Mouse (Mus musculus): ENCODE measurements around the gene Chn1.

Chn1 gene

GRCm38 (mm10) chr2:73654059-73654891 lies 120.9 kb downstream of the Chn1 start:
- in situ Hi-C loops (cut with MboI; ENCODE audit: low sequenced_read_pairs) = no loop called here

DNA sequence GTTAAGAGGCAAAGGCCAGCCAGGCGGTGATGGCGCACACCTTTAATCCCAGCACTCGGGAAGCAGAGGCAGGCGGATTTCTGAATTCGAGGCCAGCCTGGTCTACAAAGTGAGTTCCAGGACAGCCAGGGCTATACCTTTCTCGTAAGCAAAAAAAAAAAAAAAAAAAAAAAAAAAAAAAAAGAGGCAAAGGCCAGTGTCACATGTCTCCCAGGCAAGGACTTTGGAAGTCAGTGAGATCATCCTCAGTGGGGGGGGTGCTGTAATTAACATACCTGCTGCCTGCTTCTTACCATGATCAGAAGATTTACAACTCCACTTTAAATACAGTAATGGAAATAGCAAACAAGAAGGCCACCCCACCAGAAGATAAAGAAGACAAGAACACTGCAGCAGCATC lies 137.5 kb downstream of the Chn1 start:
- in situ Hi-C loops (cut with MboI; ENCODE audit: low sequenced_read_pairs) = no loop called here

- in situ Hi-C loops (cut with MboI; ENCODE audit: low sequenced_read_pairs) = no loop called here
Measured at GRCm38 (mm10) chr2:73636387-73636786, 138.8 kb downstream of the Chn1 start.

DNA sequence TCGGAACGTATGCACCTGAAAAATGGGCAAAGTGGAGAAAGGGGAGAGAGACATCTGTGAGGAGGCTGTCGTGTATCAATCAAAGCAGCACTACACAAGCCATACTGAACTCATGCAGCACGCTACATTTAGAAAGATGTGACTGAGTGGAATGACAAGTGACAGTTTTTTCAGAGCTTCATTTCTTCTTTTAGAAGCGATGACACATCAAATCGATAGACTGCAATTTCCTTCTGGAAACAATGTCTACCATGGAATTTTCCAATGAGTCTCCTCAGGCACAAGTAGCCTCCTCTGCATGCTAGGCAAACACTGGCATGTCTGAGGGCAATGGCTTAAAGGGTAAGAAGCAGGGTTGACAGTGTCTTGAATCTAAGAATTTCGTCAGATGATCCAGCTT lies 143.3 kb downstream of the Chn1 start:
- in situ Hi-C loops (cut with MboI; ENCODE audit: low sequenced_read_pairs) = no loop called here

GRCm38 (mm10) chr2:73618486-73619052 lies 156.6 kb downstream of the Chn1 start:
- in situ Hi-C loops (cut with MboI; ENCODE audit: low sequenced_read_pairs) = no loop called here

- in situ Hi-C loops (cut with MboI; ENCODE audit: low sequenced_read_pairs) = no loop called here
Measured at GRCm38 (mm10) chr2:73616434-73617057, 158.6 kb downstream of the Chn1 start.

- in situ Hi-C loops (cut with MboI; ENCODE audit: low sequenced_read_pairs) = no loop called here
Measured at GRCm38 (mm10) chr2:73615456-73615855, 159.7 kb downstream of the Chn1 start.

GRCm38 (mm10) chr2:73614303-73614702 lies 160.8 kb downstream of the Chn1 start:
- in situ Hi-C loops (cut with MboI; ENCODE audit: low sequenced_read_pairs) = no loop called here

- in situ Hi-C loops (cut with MboI; ENCODE audit: low sequenced_read_pairs) = no loop called here
Measured at GRCm38 (mm10) chr2:73612941-73613340, 162.2 kb downstream of the Chn1 start.

DNA sequence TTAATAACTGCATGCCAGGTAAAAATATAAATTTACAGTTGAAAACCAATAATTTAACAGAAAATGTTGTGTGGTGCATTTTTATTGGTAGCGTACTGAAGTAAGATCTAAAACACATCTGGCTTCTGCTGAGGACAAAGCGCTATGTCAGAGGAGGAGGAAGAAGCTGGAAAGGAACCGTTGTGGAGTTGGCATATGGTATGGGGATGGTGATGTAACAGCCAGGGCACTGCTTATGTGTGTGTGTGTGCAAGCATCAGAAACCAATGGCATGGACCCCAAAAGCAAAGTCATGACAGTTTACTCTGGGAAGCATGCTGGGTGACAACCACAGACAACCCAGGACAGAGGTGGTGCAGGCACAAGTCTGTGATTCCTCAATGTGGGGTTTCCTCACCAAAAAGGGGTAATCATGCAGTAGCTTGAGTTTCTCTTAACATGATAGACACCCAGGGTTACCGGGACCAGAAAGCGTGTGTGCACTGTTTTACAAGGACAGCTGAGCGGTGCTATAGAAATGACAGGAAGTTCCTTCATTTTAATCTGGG lies 162.7 kb downstream of the Chn1 start:
- in situ Hi-C loops (cut with MboI; ENCODE audit: low sequenced_read_pairs) = no loop called here

GRCm38 (mm10) chr2:73611798-73612197 lies 163.3 kb downstream of the Chn1 start:
- in situ Hi-C loops (cut with MboI; ENCODE audit: low sequenced_read_pairs) = no loop called here

GRCm38 (mm10) chr2:73609724-73610210 lies 165.4 kb downstream of the Chn1 start:
- in situ Hi-C loops (cut with MboI; ENCODE audit: low sequenced_read_pairs) = no loop called here

- in situ Hi-C loops (cut with MboI; ENCODE audit: low sequenced_read_pairs) = no loop called here
Measured at GRCm38 (mm10) chr2:73609067-73609723, 166.0 kb downstream of the Chn1 start.

DNA sequence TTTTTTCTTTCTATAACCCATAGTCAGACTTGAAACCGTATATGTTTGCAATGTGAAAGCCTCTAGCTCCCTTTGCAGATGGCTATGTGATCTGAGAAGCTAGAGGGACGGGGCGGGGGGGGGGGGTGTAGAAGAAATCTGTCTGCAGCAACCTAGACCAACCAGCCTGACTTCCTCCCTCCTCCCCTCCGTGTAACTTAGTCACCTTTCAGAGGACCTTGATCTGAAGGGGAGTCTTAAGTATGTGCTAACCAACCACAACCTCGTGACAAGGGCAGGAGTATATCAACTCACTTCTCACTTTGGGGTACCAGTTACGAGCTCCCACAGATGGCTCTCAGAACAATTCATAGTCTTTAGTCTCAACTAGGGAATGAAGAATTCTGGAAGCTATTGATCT lies 166.8 kb downstream of the Chn1 start:
- in situ Hi-C loops (cut with MboI; ENCODE audit: low sequenced_read_pairs) = no loop called here

DNA sequence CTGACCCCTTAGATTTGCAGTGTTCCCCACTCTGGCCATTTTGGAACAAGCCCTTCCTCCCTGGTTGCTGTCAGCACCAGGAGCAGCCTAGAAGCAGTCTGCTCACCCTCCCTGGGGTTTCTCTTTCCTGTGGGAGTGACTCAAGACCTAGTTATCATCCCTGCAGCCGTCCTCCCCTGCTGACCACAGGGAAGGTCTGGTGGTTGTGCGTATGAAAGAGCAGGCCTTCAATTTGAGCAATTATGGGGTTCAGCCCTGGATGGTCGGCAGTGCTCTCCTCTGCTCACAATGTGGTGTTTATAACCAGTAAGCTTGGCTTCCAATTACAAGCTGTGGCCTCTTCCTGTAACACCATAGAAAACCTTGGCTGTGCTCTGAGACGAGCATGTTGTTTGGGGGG lies 167.5 kb downstream of the Chn1 start:
- in situ Hi-C loops (cut with MboI; ENCODE audit: low sequenced_read_pairs) = no loop called here

DNA sequence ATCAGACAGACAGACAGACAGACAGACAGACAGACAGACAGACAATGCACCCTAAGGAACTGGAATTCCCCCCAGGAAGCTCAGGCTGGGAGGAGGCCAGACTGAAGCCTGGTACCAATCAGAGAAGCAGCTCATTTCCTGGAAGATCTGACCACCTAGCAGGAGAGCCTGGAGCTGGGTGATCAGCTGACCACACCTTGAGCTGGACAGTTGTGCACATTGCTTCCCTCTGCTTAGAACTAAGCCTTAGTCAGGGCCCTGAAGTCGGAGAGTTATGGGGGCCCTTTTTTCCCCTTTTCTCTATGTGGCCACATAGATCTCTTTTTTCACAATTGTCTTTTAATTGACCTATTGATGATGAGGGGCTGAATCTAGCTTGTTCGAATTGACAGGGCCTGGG lies 168.0 kb downstream of the Chn1 start:
- in situ Hi-C loops (cut with MboI; ENCODE audit: low sequenced_read_pairs) = no loop called here

DNA sequence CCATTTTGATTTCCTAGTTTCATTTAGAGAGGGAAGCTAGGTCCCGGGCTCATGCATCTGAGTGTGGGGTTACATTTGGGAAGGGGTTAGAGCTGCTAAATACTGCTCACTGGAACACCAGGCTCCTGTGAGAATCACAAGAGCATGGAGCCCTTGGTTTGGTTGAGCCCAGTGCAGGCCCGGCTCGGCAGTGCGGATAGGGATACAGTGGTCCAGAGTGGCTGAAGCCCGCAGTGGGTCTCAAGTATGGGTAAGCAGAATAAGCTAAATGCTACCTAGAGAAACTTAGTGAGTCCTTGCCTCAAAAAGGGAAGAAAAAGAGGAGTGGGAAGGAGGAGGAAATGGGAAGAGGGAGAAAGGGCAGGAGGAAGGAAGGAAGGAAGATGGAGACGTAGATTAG lies 168.5 kb downstream of the Chn1 start:
- in situ Hi-C loops (cut with MboI; ENCODE audit: low sequenced_read_pairs) = no loop called here

DNA sequence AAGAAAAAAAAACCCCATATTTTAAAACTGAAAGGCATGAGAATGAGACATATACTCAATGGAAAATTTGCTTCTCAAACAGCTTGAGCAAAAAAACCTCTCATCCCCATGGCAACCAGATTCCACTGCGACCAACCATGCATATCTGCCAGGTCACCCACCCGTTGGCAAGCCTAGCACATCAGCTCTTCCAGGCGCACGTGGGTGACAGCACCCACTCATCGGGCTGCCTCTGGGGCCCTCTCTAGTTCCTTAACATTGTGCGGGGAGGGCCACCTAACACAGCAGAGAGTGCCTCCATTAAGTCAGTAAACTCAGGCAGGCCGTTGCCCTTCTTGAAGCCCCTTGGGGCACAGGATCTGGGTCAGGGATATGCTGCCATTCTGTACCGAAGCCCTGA lies 170.1 kb downstream of the Chn1 start:
- in situ Hi-C loops (cut with MboI; ENCODE audit: low sequenced_read_pairs) = no loop called here

DNA sequence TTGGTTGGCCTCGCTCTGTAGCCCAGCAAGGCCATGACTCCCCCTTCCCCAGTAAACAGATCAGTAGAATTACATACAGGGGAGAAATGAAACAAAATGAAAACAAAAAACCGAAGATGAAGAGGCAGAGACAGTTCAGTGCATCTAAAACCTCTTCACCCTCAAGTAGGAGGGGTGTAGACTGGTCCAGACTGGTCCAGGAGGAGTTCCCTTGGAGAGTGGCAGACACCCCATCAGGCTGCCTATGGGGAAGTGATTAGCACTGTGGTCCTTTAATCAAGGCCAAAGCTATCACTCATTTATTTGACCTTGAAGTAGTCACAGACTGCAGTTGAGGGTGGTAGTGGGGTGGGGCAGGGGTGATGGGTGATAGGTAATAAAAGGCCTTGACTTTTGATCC lies 170.6 kb downstream of the Chn1 start:
- in situ Hi-C loops (cut with MboI; ENCODE audit: low sequenced_read_pairs) = no loop called here

- in situ Hi-C loops (cut with MboI; ENCODE audit: low sequenced_read_pairs) = no loop called here
Measured at GRCm38 (mm10) chr2:73600650-73601049, 174.5 kb downstream of the Chn1 start.

DNA sequence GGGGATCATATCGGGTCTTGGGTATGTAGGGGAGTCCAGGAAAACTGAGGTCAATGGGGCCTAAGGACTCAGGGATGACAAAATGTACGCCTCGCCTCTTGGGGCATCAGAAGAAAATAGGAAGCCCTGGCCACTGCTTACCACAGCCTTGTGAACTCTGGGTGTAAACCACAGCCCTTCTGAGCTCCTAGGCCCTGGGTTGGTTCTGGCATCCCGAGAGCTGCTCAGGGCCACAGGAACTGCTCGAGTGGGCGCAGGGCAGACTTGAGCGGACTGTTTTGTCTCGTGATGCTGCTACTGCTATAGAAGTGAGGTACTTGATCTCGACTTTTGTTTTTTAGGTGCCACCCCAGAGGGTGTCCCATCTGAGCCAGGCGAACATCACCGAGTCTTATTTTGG lies 177.4 kb downstream of the Chn1 start:
- in situ Hi-C loops (cut with MboI; ENCODE audit: low sequenced_read_pairs) = loop anchor here (25.0 kb wide), 1 partner anchor 140 kb away; no protein-coding TSS in a partner anchor
